Mouse (Mus musculus) G1E (cell line): ENCODE results near the gene Dennd6b.

ENCODE experiments used
- CTCF ChIP-seq: IDR thresholded peaks from 2 replicates; pipeline ENCODE4 v1.5.1; 2012; ENCODE audit warnings: low read depth, low read length, inconsistent platforms, mixed read lengths
- GATA1 ChIP-seq: IDR thresholded peaks from 2 replicates; pipeline ENCODE4 v1.6.1; 2012; ENCODE audit warnings: borderline replicate concordance, low read length, inconsistent platforms, mixed read lengths
- GATA2 ChIP-seq: IDR thresholded peaks from 2 replicates; pipeline ENCODE4 v1.6.1; 2012; ENCODE audit warnings: low read depth, low read length, inconsistent platforms, borderline replicate concordance
- POLR2AphosphoS5 ChIP-seq: IDR thresholded peaks from 2 replicates; pipeline ENCODE4 v1.6.1; 2012; ENCODE audit warnings: low read depth, low read length, inconsistent platforms; ENCODE audit not compliant: insufficient replicate concordance
- TAL1 ChIP-seq: conservative IDR thresholded peaks from 2 replicates; pipeline ENCODE4 v1.6.1; 2012; ENCODE audit warnings: low read depth, low read length, inconsistent platforms, mixed read lengths

- no peak for TF ChIP-seq TAL1
- TF ChIP-seq CTCF: peak; percentile 69
- TF ChIP-seq GATA2: no peak
- no peak for TF ChIP-seq POLR2AphosphoS5
- no peak for TF ChIP-seq GATA1
These were observed 38.3 kb downstream of the Dennd6b start for GRCm38 (mm10) chr15:89157954-89158353.
